10 mouse cellular contexts compared by ENCODE assay signal in the genomic region with DNA sequence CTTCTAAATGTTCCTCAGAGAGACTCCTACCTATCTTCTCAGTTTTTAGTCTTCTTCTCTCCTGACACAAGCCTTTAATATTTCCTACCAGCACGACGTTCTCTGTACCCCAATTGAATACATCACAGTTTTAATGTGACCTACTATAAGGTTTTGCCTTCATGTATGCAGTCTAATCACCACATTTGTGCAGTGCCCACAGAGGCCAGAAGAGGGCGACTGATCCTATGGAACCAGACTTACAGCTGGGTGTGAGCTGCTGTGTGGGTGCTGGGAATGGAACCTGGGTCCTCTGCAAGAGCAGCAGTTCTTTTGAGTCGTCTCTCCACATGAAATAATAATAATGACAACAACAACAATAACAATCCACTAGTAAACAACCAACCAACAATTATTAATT. TPM values are rescaled to one million over a fixed set of nuclear protein-coding genes. Genes with fewer than 3 reads are reported as not detected.
DNase-seq lines count a peak whose midpoint lies in the region; ATAC-seq and TF ChIP-seq lines count a peak whose summit lies in the region.
"Had no signal": no experiment of that assay in that cellular context is flagged by ENCODE, and none has a peak within 500 bp of the region (broad histone marks: within the 10 kb centered on the region; RNA-seq: fewer than 3 reads in every experiment).

No protein-coding gene starts in this region.

- H3K27ac ChIP-seq in lung, embryonic 14.5 days (ENCODE audit: low read depth): no peak overlapping the region
- no peak overlapping the region for H3K27ac ChIP-seq in embryonic facial prominence, embryonic 10.5 days (replicated peaks)
- H3K27ac ChIP-seq: embryonic facial prominence, embryonic 12.5 days had no signal

- DNase-seq in adrenal gland, postnatal 10 days: peak; percentile 15
- no peak for DNase-seq in adrenal gland, postnatal 36 days
- peak; percentile 75 for DNase-seq in lung, embryonic 14.5 days
- DNase-seq in lung, adult 18-20 months: no peak
- DNase-seq in embryonic facial prominence, embryonic 10.5 days (ENCODE audit: low spot score): peak; percentile 65
- peak; percentile 51 for DNase-seq in splenic B cell, adult 2 months (ENCODE audit: low read depth, low spot score)
- DNase-seq in layer of hippocampus, postnatal 25 days (ENCODE audit: extremely low spot score in 1 of 2, low spot score in 1 of 2): no peak
- no peak for DNase-seq in frontal cortex, adult 2 months (ENCODE audit: extremely low spot score in 1 of 2, low spot score in 1 of 2)
- DNase-seq: kidney, adult 8-10 months had no signal

- H3K36me3 ChIP-seq in lung, embryonic 14.5 days (ENCODE audit: insufficient read depth): no peaks in the 10 kb centered on the region
- no peaks in the 10 kb centered on the region for H3K36me3 ChIP-seq in embryonic facial prominence, embryonic 10.5 days (replicated peaks)
- no peaks in the 10 kb centered on the region for H3K36me3 ChIP-seq in splenic B cell, adult 2 months (ENCODE audit: control insufficient read depth, insufficient read depth, low read length, poor library complexity, severe bottlenecking)
- H3K36me3 ChIP-seq: embryonic facial prominence, embryonic 12.5 days had no signal

- 54% methylated on average over 4 of the region's 4 CpGs for WGBS in lung, embryonic 14.5 days
- 59% methylated on average over 4 of the region's 4 CpGs for WGBS in embryonic facial prominence, embryonic 10.5 days

- H3K4me3 ChIP-seq in lung, embryonic 14.5 days (ENCODE audit: low read depth, low read length): no peak overlapping the region
- no peak overlapping the region for H3K4me3 ChIP-seq in embryonic facial prominence, embryonic 10.5 days
- H3K4me3 ChIP-seq: embryonic facial prominence, embryonic 12.5 days had no signal

- H3K4me1 ChIP-seq in lung, embryonic 14.5 days (ENCODE audit: insufficient read depth): no peaks in the 10 kb centered on the region
- no peaks in the 10 kb centered on the region for H3K4me1 ChIP-seq in embryonic facial prominence, embryonic 10.5 days
- H3K4me1 ChIP-seq: embryonic facial prominence, embryonic 12.5 days had no signal

- no peak overlapping the region for H3K4me2 ChIP-seq in lung, embryonic 14.5 days
- H3K4me2 ChIP-seq: embryonic facial prominence, embryonic 12.5 days had no signal

- TF ChIP-seq CTCF in lung, embryonic 14.5 days (IDR thresholded peaks at IDR 0.05; ENCODE audit: low read depth): peak; percentile 51

- no peak overlapping the region for H3K9ac ChIP-seq in lung, embryonic 14.5 days
- H3K9ac ChIP-seq: embryonic facial prominence, embryonic 12.5 days had no signal

- H3K9me3 ChIP-seq in lung, embryonic 14.5 days (ENCODE audit: low read depth, low read length): no peaks in the 10 kb centered on the region
- H3K9me3 ChIP-seq in embryonic facial prominence, embryonic 10.5 days: peaks cover 2% of the 10 kb centered on the region; the same call in 1 of the 2 replicates
- H3K9me3 ChIP-seq: embryonic facial prominence, embryonic 12.5 days had no signal

- no peaks in the 10 kb centered on the region for H3K27me3 ChIP-seq in lung, embryonic 14.5 days (ENCODE audit: insufficient read depth, low read length)
- H3K27me3 ChIP-seq in embryonic facial prominence, embryonic 10.5 days (replicated peaks; ENCODE audit: low read depth, poor library complexity, severe bottlenecking): no peaks in the 10 kb centered on the region
- no peaks in the 10 kb centered on the region for H3K27me3 ChIP-seq in splenic B cell, adult 2 months (ENCODE audit: control insufficient read depth, insufficient read depth, low read length, poor library complexity, severe bottlenecking)
- H3K27me3 ChIP-seq: embryonic facial prominence, embryonic 12.5 days had no signal

- no peak for ATAC-seq in lung, embryonic 14.5 days (ENCODE audit: insufficient read depth)

RNA-seq across cellular contexts. Expression of a gene that starts 11.1 kb away (rescaled TPM):
- total RNA-seq in adrenal gland, postnatal 10 days (2021): not detected
- not detected for total RNA-seq in adrenal gland, postnatal 36 days (2021)
- polyA plus RNA-seq in lung, embryonic 14.5 days (2014; fragmentation: Nextera tagmentation; extraction: Ambion mirVana): not detected in 2 replicates
- not detected in 2 replicates for polyA plus RNA-seq in embryonic facial prominence, embryonic 10.5 days (2016; fragmentation: Nextera tagmentation; extraction: Ambion mirVana)
- not detected for total RNA-seq in layer of hippocampus, postnatal 25 days (2021)
- not detected in 2 replicates for polyA plus RNA-seq in frontal cortex, adult 2 months (2012; rRNA removed)
- polyA plus RNA-seq: embryonic facial prominence, embryonic 12.5 days had no signal

RNA-seq across cellular contexts. Expression of a gene that starts 18.0 kb away (rescaled TPM):
- under 1 TPM; 0.15 to 0.21 TPM for total RNA-seq in adrenal gland, postnatal 10 days (2021)
- not detected for total RNA-seq in adrenal gland, postnatal 36 days (2021)
- polyA plus RNA-seq in lung, embryonic 14.5 days (2014; fragmentation: Nextera tagmentation; extraction: Ambion mirVana): not detected in 2 replicates
- 0.22 TPM in 1 of 2 replicates, not detected in the other for polyA plus RNA-seq in embryonic facial prominence, embryonic 10.5 days (2016; fragmentation: Nextera tagmentation; extraction: Ambion mirVana)
- 10 to 100 TPM; 40.9 to 44.1 TPM for total RNA-seq in layer of hippocampus, postnatal 25 days (2021)
- polyA plus RNA-seq in frontal cortex, adult 2 months (2012; rRNA removed): 26.7 and 27.5 TPM in 2 replicates

RNA-seq across cellular contexts. Expression of a gene that starts 29.6 kb away (rescaled TPM):
- not detected for total RNA-seq in adrenal gland, postnatal 10 days (2021)
- not detected for total RNA-seq in adrenal gland, postnatal 36 days (2021)
- not detected in 2 replicates for polyA plus RNA-seq in lung, embryonic 14.5 days (2014; fragmentation: Nextera tagmentation; extraction: Ambion mirVana)
- polyA plus RNA-seq in embryonic facial prominence, embryonic 10.5 days (2016; fragmentation: Nextera tagmentation; extraction: Ambion mirVana): not detected in 2 replicates
- total RNA-seq in layer of hippocampus, postnatal 25 days (2021): not detected
- not detected in 2 replicates for polyA plus RNA-seq in frontal cortex, adult 2 months (2012; rRNA removed)
- polyA plus RNA-seq: embryonic facial prominence, embryonic 12.5 days had no signal

RNA-seq across cellular contexts. Expression of a gene that starts 41.5 kb away (rescaled TPM):
- not detected for total RNA-seq in adrenal gland, postnatal 10 days (2021)
- not detected for total RNA-seq in adrenal gland, postnatal 36 days (2021)
- not detected in 2 replicates for polyA plus RNA-seq in lung, embryonic 14.5 days (2014; fragmentation: Nextera tagmentation; extraction: Ambion mirVana)
- polyA plus RNA-seq in embryonic facial prominence, embryonic 10.5 days (2016; fragmentation: Nextera tagmentation; extraction: Ambion mirVana): not detected in 2 replicates
- not detected for total RNA-seq in layer of hippocampus, postnatal 25 days (2021)
- not detected in 2 replicates for polyA plus RNA-seq in frontal cortex, adult 2 months (2012; rRNA removed)
- polyA plus RNA-seq: embryonic facial prominence, embryonic 12.5 days had no signal

RNA-seq across cellular contexts. Expression of a gene that starts 53.1 kb away (rescaled TPM):
- not detected for total RNA-seq in adrenal gland, postnatal 10 days (2021)
- total RNA-seq in adrenal gland, postnatal 36 days (2021): not detected
- polyA plus RNA-seq in lung, embryonic 14.5 days (2014; fragmentation: Nextera tagmentation; extraction: Ambion mirVana): not detected in 2 replicates
- not detected in 2 replicates for polyA plus RNA-seq in embryonic facial prominence, embryonic 10.5 days (2016; fragmentation: Nextera tagmentation; extraction: Ambion mirVana)
- not detected for total RNA-seq in layer of hippocampus, postnatal 25 days (2021)
- not detected in 2 replicates for polyA plus RNA-seq in frontal cortex, adult 2 months (2012; rRNA removed)
- polyA plus RNA-seq: embryonic facial prominence, embryonic 12.5 days had no signal

Comparison
In these comparisons a context has a peak if more than half of its experiments do, and no peak if none do; other contexts are left out.
1. DNase-seq: peak in adrenal gland, postnatal 10 days (single experiment), lung, embryonic 14.5 days (single experiment), embryonic facial prominence, embryonic 10.5 days (single experiment) and splenic B cell, adult 2 months (single experiment); none in adrenal gland, postnatal 36 days (0 of 2), lung, adult 18-20 months (0 of 2), layer of hippocampus, postnatal 25 days (0 of 2) and frontal cortex, adult 2 months (0 of 2).
2. RNA of a gene that starts 18.0 kb away (total RNA-seq): 40.9 to 44.1 TPM in layer of hippocampus, postnatal 25 days; 0.15 to 0.21 TPM in adrenal gland, postnatal 10 days and not detected in adrenal gland, postnatal 36 days; every median in the first group is over 10 times any median in the second.